Mouse (Mus musculus) kidney, adult 18-20 months (tissue): ENCODE results near the gene Cttnbp2nl.
A peak's percentile ranks its signal among the peaks of the same experiment; 100 is the strongest.

Source experiments
- DNase-seq: peaks from one replicate; pipeline ENCODE4 v3.0.0; 2021

Gene Cttnbp2nl

GRCm38 (mm10) chr3:104963331-104964276, 89.3 kb downstream of the Cttnbp2nl start:
- no peak for DNase-seq

- no peak for DNase-seq
Measured at GRCm38 (mm10) chr3:104962866-104963265, 90.1 kb downstream of the Cttnbp2nl start.

- DNase-seq: peak; percentile 12
Measured at GRCm38 (mm10) chr3:104962141-104962611, 90.8 kb downstream of the Cttnbp2nl start.

GRCm38 (mm10) chr3:104961066-104962059, 91.6 kb downstream of the Cttnbp2nl start, which contains the start of gene Wnt2b:
Gene Wnt2b (minus strand): TSS chr3:104961921.
- DNase-seq: peak; percentile 16

- no peak for DNase-seq
Measured at GRCm38 (mm10) chr3:104960026-104961000, 92.6 kb downstream of the Cttnbp2nl start.

GRCm38 (mm10) chr3:104956131-104956581, 96.8 kb downstream of the Cttnbp2nl start:
- no peak for DNase-seq

GRCm38 (mm10) chr3:104954551-104954950, 98.4 kb downstream of the Cttnbp2nl start:
- DNase-seq: no peak

- no peak for DNase-seq
Measured at GRCm38 (mm10) chr3:104954137-104954536, 98.8 kb downstream of the Cttnbp2nl start.

- DNase-seq: no peak
Measured at GRCm38 (mm10) chr3:104952891-104953670, 99.9 kb downstream of the Cttnbp2nl start.
